Mouse (Mus musculus) liver, postnatal 0 days (tissue): ENCODE results near the gene Fam162b. TPM values are rescaled to one million over a fixed set of nuclear protein-coding genes. Genes with fewer than 3 reads are reported as not detected.

Experiments used
- ATAC-seq: fragments of 200-750 bp; cut with Nextera tagmentation; 2 replicates; pipeline ENCODE4 v1.8.0; 2017; ENCODE audit warnings: mild to moderate bottlenecking, moderate library complexity
- DNase-seq: peaks from one replicate; pipeline ENCODE4 v3.0.0-alpha.2; 2016
- H3K27ac ChIP-seq: fragments of 300-500 bp; sonication (generic); 2 replicates; pipeline ENCODE4 v1.5.1; 2014; ENCODE audit warnings: antibody characterized with exemption, moderate library complexity, mild to moderate bottlenecking, low read depth
- H3K27me3 ChIP-seq: fragments of 300-500 bp; sonication (generic); 2 replicates; pipeline ENCODE4 v1.6.1; 2014; ENCODE audit warnings: low read length, control low read depth, mixed read lengths; ENCODE audit not compliant: insufficient read depth
- H3K36me3 ChIP-seq: fragments of 300-500 bp; sonication (generic); replicated peaks from 2 replicates; pipeline ENCODE4 v1.6.1; 2014; ENCODE audit warnings: mild to moderate bottlenecking, control low read depth, low read length, moderate library complexity, mixed read lengths; ENCODE audit not compliant: insufficient read depth
- H3K4me1 ChIP-seq: fragments of 300-500 bp; sonication (generic); 2 replicates; pipeline ENCODE4 v1.6.1; 2014; ENCODE audit warnings: antibody characterized with exemption, mild to moderate bottlenecking, control low read depth; ENCODE audit not compliant: insufficient read depth
- H3K4me2 ChIP-seq: fragments of 300-500 bp; sonication (generic); 2 replicates; pipeline ENCODE4 v1.6.1; 2014; ENCODE audit warnings: low read depth, mild to moderate bottlenecking, low read length, moderate library complexity, mixed read lengths
- H3K4me3 ChIP-seq: fragments of 300-500 bp; sonication (generic); 2 replicates; pipeline ENCODE4 v1.5.1; 2014; ENCODE audit warnings: low read depth, low read length
- H3K9ac ChIP-seq: fragments of 300-500 bp; sonication (generic); replicated peaks from 2 replicates; pipeline ENCODE4 v1.6.1; 2014; ENCODE audit warnings: mild to moderate bottlenecking, moderate library complexity
- H3K9me3 ChIP-seq: fragments of 300-500 bp; sonication (generic); 2 replicates; pipeline ENCODE4 v1.6.1; 2016; ENCODE audit warnings: mild to moderate bottlenecking, control low read depth, low read length, mixed read lengths
- CTCF ChIP-seq: sonication (generic); IDR thresholded peaks from 2 replicates; pipeline ENCODE4 v1.5.1; 2016; ENCODE audit warnings: antibody characterized with exemption, low read depth
- EP300 ChIP-seq: IDR thresholded peaks from 2 replicates; pipeline ENCODE4 v1.6.1; 2016; ENCODE audit warnings: antibody characterized with exemption, low read depth, mild to moderate bottlenecking
- WGBS: fragments of 180-500 bp; shearing (Covaris S2); extraction: QIAGEN DNeasy Blood & Tissue Kit; methylation state at CpG from one replicate; pipeline ENCODE4 v1.1.7; 2014; ENCODE audit not compliant: insufficient replicate concordance; 5-methylcytosine and 5-hydroxymethylcytosine counted together
- polyA plus RNA-seq: library from polyadenylated mRNA; unstranded; fragments of >200 nt; fragmentation: Nextera tagmentation; extraction: Ambion mirVana; gene quantifications from 2 replicates; pipeline ENCODE4 v1.2.1, GENCODE M21; 2015

Gene Fam162b
- polyA plus RNA-seq, 1 experiment from 2014 or later: not detected

GRCm38 (mm10) chr10:51613421-51613820 is 23.1 kb upstream of the Fam162b start:
- no peak for ATAC-seq
- Histone ChIP-seq H3K4me2 (no peak overlapping the region), H3K27ac (no peak overlapping the region), H3K36me3 (no peaks in the 10 kb centered on the region), H3K9ac (no peak overlapping the region), H3K9me3 (no peaks in the 10 kb centered on the region), H3K4me3 (no peak overlapping the region), H3K4me1 (no peaks in the 10 kb centered on the region), H3K27me3 (no peaks in the 10 kb centered on the region)
- no peak for DNase-seq
- WGBS: 70% methylated on average over 3 of the region's 3 CpGs
- TF ChIP-seq CTCF (no peak), EP300 (no peak)

- no peaks in the 10 kb centered on the region for H3K9me3 ChIP-seq
- H3K27me3 ChIP-seq: no peaks in the 10 kb centered on the region
- no peak overlapping the region for H3K27ac ChIP-seq
- ATAC-seq (no peak), DNase-seq (no peak)
- H3K4me2 ChIP-seq: no peak overlapping the region
- no peak overlapping the region for H3K9ac ChIP-seq
- WGBS: 64% methylated on average over 9 of the region's 9 CpGs
- H3K4me1 ChIP-seq: no peaks in the 10 kb centered on the region
- TF ChIP-seq CTCF (no peak), EP300 (no peak)
- H3K4me3 ChIP-seq: no peak overlapping the region
- no peaks in the 10 kb centered on the region for H3K36me3 ChIP-seq
Measured at GRCm38 (mm10) chr10:51611969-51612682, 21.8 kb upstream of the Fam162b start.

GRCm38 (mm10) chr10:51609741-51610425 is 19.6 kb upstream of the Fam162b start:
- DNase-seq (no peak), ATAC-seq (no peak)
- TF ChIP-seq CTCF (no peak), EP300 (no peak)
- H3K36me3 ChIP-seq: no peaks in the 10 kb centered on the region
- H3K27ac ChIP-seq: no peak overlapping the region
- no peaks in the 10 kb centered on the region for H3K4me1 ChIP-seq
- H3K27me3 ChIP-seq: no peaks in the 10 kb centered on the region
- no peaks in the 10 kb centered on the region for H3K9me3 ChIP-seq
- no peak overlapping the region for H3K4me2 ChIP-seq
- no peak overlapping the region for H3K4me3 ChIP-seq
- WGBS: 59% methylated on average over 4 of the region's 4 CpGs
- H3K9ac ChIP-seq: no peak overlapping the region

GRCm38 (mm10) chr10:51596928-51597635 is 6.8 kb upstream of the Fam162b start:
- no peaks in the 10 kb centered on the region for H3K36me3 ChIP-seq
- no peaks in the 10 kb centered on the region for H3K27me3 ChIP-seq
- no peaks in the 10 kb centered on the region for H3K9me3 ChIP-seq
- DNase-seq (no peak), ATAC-seq (peak; percentile 77)
- WGBS: 56% methylated on average over 9 of the region's 9 CpGs
- no peak overlapping the region for H3K4me3 ChIP-seq
- TF ChIP-seq EP300 (no peak), CTCF (no peak)
- no peak overlapping the region for H3K27ac ChIP-seq
- H3K4me2 ChIP-seq: no peak overlapping the region
- H3K9ac ChIP-seq: no peak overlapping the region
- no peaks in the 10 kb centered on the region for H3K4me1 ChIP-seq

GRCm38 (mm10) chr10:51595001-51595931 is 4.9 kb upstream of the Fam162b start:
- Histone ChIP-seq H3K27ac (no peak overlapping the region), H3K9me3 (no peaks in the 10 kb centered on the region), H3K36me3 (no peaks in the 10 kb centered on the region), H3K27me3 (peaks cover 2% of the 10 kb centered on the region), H3K9ac (no peak overlapping the region), H3K4me2 (no peak overlapping the region), H3K4me1 (no peaks in the 10 kb centered on the region), H3K4me3 (no peak overlapping the region)
- TF ChIP-seq CTCF (peak; percentile 49), EP300 (no peak)
- WGBS: 36% methylated on average over 10 of the region's 10 CpGs
- ATAC-seq (no peak), DNase-seq (no peak)
